ENCODE assay signal across 19 mouse cellular contexts in genomic region chr2:134755537-134755936, GRCm38 (mm10).
"Had no signal": no experiment of that assay in that cellular context is flagged by ENCODE, and none has a peak within 500 bp of the region (broad histone marks: within the 10 kb centered on the region; RNA-seq: fewer than 3 reads in every experiment).

No protein-coding gene starts in this region.

- H3K9me3 ChIP-seq: midbrain, embryonic 12.5 days; neural tube, embryonic 13.5 days; neural tube, embryonic 15.5 days had no signal

- ATAC-seq: midbrain, embryonic 16.5 days had no signal

- H3K4me3 ChIP-seq: midbrain, embryonic 10.5 days; midbrain, embryonic 12.5 days; myocyte; neural tube, embryonic 13.5 days; neural tube, embryonic 15.5 days had no signal

- H3K9ac ChIP-seq: liver, embryonic 14.5 days; lung, embryonic 14.5 days; midbrain, embryonic 12.5 days; neural tube, embryonic 13.5 days; neural tube, embryonic 15.5 days had no signal

- H3K36me3 ChIP-seq: midbrain, embryonic 10.5 days; midbrain, embryonic 12.5 days; neural tube, embryonic 13.5 days; neural tube, embryonic 15.5 days had no signal

- H3K27me3 ChIP-seq: midbrain, embryonic 12.5 days; neural tube, embryonic 13.5 days; neural tube, embryonic 15.5 days had no signal

- DNase-seq: lung, adult 18-20 months; lung, embryonic 14.5 days; lung, postnatal 4 days; midbrain, embryonic 14.5 days; retina, postnatal 1 day; right cerebral cortex, adult 18-20 months; right cerebral cortex, postnatal 25 days; right cerebral cortex, postnatal 4 days; spleen, adult 18-20 months; thymus, adult 18-20 months; thymus, postnatal 14 days; thymus, postnatal 36 days had no signal

- H3K27ac ChIP-seq: liver, embryonic 14.5 days; midbrain, embryonic 10.5 days; midbrain, embryonic 12.5 days; neural tube, embryonic 13.5 days; neural tube, embryonic 15.5 days had no signal

- H3K4me1 ChIP-seq: midbrain, embryonic 10.5 days; midbrain, embryonic 12.5 days; neural tube, embryonic 13.5 days; neural tube, embryonic 15.5 days had no signal
